Mouse (Mus musculus): ENCODE results near the gene Rnf128. TPM values are rescaled to one million over a fixed set of nuclear protein-coding genes. Genes with fewer than 3 reads are reported as not detected.
"Not testable (repeated sequence)": the region's sequence is repeated elsewhere in the genome, so short reads cannot be mapped to it uniquely, and the experiment has no call there.

Gene Rnf128
- polyA plus RNA-seq, 1 experiment: 0.25 TPM

DNA sequence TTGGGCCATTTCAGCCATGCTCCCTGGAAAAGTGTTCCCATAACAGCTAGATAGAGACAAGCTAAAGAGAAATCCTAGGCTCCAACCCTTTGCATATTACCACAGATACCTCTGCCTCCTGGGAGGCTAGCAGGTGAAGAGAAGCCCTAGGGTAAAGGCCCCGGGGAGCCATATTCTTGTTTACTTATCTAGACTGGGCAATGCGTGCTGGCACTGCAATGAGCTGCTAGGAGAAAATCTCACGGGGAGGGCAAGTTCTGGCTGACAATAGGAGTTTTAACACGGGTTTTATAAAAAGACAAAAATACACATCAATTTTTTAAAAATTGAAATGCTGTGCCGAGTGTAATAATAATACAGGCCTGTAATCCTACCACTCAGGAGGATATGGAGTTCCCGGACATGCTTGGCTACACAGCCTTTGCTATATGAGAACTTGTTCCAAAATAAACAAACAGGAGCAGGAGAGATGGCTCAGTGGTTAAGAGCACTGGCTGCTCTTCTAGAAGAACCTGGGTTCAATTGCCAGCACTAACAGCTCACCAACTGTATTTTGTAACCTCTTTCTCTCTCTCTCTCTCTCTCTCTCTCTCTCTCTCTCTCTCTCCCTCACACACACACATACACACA, 15.6 kb downstream of the Rnf128 start:
- TF ChIP-seq POLR2A (IDR thresholded peaks at IDR 0.05; ENCODE audit: low read depth, low read length) (no peak), CTCF (IDR thresholded peaks at IDR 0.05; ENCODE audit: extremely low read depth, insufficient read depth, insufficient read length, insufficient replicate concordance) (no peak)
- WGBS: 79% methylated on average over 6 of the region's 6 CpGs
- Histone ChIP-seq H3K27me3 (ENCODE audit: control insufficient read depth, insufficient read depth, low read length) (no peaks in the 10 kb centered on the region), H3K4me1 (ENCODE audit: control insufficient read depth, insufficient read depth, insufficient read length) (no peaks in the 10 kb centered on the region), H3K36me3 (ENCODE audit: control insufficient read depth, insufficient read depth, low read length) (no peaks in the 10 kb centered on the region), H3K27ac (ENCODE audit: insufficient read depth, low read length) (no peak overlapping the region), H3K4me3 (ENCODE audit: extremely low read depth, insufficient read depth, insufficient read length) (no peak overlapping the region)
- no peak for DNase-seq (ENCODE audit: low read depth in 1 of 2, low spot score in 2 of 2)

GRCm38 (mm10) chrX:139583616-139584015, 20.5 kb downstream of the Rnf128 start:
- TF ChIP-seq POLR2A (IDR thresholded peaks at IDR 0.05; ENCODE audit: low read depth, low read length): no peak
- no peak for TF ChIP-seq CTCF (IDR thresholded peaks at IDR 0.05; ENCODE audit: extremely low read depth, insufficient read depth, insufficient read length, insufficient replicate concordance)
- Histone ChIP-seq H3K4me3 (ENCODE audit: extremely low read depth, insufficient read depth, insufficient read length) (no peak overlapping the region), H3K36me3 (ENCODE audit: control insufficient read depth, insufficient read depth, low read length) (no peaks in the 10 kb centered on the region), H3K27me3 (ENCODE audit: control insufficient read depth, insufficient read depth, low read length) (no peaks in the 10 kb centered on the region), H3K27ac (ENCODE audit: insufficient read depth, low read length) (no peak overlapping the region), H3K4me1 (ENCODE audit: control insufficient read depth, insufficient read depth, insufficient read length) (no peaks in the 10 kb centered on the region)
- WGBS: 62% methylated on average over 4 of the region's 4 CpGs
- DNase-seq (ENCODE audit: low read depth in 1 of 2, low spot score in 2 of 2): no peak

DNA sequence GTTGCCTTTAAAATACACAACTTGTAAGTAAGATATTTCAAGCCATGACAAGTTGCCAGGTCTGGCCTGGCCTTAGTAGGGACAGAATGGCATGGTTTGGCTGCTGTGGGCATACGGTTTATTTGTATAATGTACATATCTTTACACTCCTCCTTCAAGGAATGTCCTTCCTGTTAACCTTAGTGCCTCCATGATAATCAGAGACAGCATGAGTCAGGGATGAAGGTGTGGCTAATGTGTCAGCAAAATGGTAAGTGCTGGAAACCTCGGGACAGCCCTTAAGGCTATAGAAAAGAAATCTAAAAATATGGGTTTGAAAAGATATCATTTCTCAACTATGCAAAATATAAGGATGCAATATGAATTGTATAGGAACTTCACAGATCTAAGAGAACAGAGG, 23.6 kb downstream of the Rnf128 start:
- 79% methylated on average over 2 of the region's 2 CpGs for WGBS
- DNase-seq (ENCODE audit: low read depth in 1 of 2, low spot score in 2 of 2); H3K27me3 ChIP-seq (ENCODE audit: control insufficient read depth, insufficient read depth, low read length); H3K36me3 ChIP-seq (ENCODE audit: control insufficient read depth, insufficient read depth, low read length); H3K4me1 ChIP-seq (ENCODE audit: control insufficient read depth, insufficient read depth, insufficient read length); H3K27ac ChIP-seq (ENCODE audit: insufficient read depth, low read length); H3K4me3 ChIP-seq (ENCODE audit: extremely low read depth, insufficient read depth, insufficient read length): not testable (repeated sequence)

- WGBS: 84% methylated on average over 6 of the region's 6 CpGs
- no peak for DNase-seq (ENCODE audit: low read depth in 1 of 2, low spot score in 2 of 2)
- TF ChIP-seq POLR2A (IDR thresholded peaks at IDR 0.05; ENCODE audit: low read depth, low read length) (no peak), CTCF (IDR thresholded peaks at IDR 0.05; ENCODE audit: extremely low read depth, insufficient read depth, insufficient read length, insufficient replicate concordance) (no peak)
Measured at GRCm38 (mm10) chrX:139596404-139596803, 33.3 kb downstream of the Rnf128 start.

GRCm38 (mm10) chrX:139610033-139610764, 47.1 kb downstream of the Rnf128 start:
- Histone ChIP-seq H3K27me3 (ENCODE audit: control insufficient read depth, insufficient read depth, low read length) (peaks cover 5% of the 10 kb centered on the region; the same call in 1 of the 2 replicates), H3K36me3 (ENCODE audit: control insufficient read depth, insufficient read depth, low read length) (no peaks in the 10 kb centered on the region), H3K4me3 (ENCODE audit: extremely low read depth, insufficient read depth, insufficient read length) (peak overlapping the region; percentile 61), H3K4me1 (ENCODE audit: control insufficient read depth, insufficient read depth, insufficient read length) (peaks cover 2% of the 10 kb centered on the region), H3K27ac (ENCODE audit: insufficient read depth, low read length) (no peak overlapping the region)
- WGBS: 25% methylated on average over 42 of the region's 44 CpGs
- DNase-seq (ENCODE audit: low read depth in 1 of 2, low spot score in 2 of 2): peak; percentile 9 to 39
- TF ChIP-seq CTCF (IDR thresholded peaks at IDR 0.05; ENCODE audit: extremely low read depth, insufficient read depth, insufficient read length, insufficient replicate concordance) (no peak), POLR2A (IDR thresholded peaks at IDR 0.05; ENCODE audit: low read depth, low read length) (no peak)

More at GRCm38 (mm10) chrX:139596404-139596803, 33.3 kb downstream of the Rnf128 start:
- Histone ChIP-seq H3K27ac (ENCODE audit: insufficient read depth, low read length) (no peak overlapping the region), H3K36me3 (ENCODE audit: control insufficient read depth, insufficient read depth, low read length) (no peaks in the 10 kb centered on the region), H3K27me3 (ENCODE audit: control insufficient read depth, insufficient read depth, low read length) (no peaks in the 10 kb centered on the region), H3K4me3 (ENCODE audit: extremely low read depth, insufficient read depth, insufficient read length) (no peak overlapping the region), H3K4me1 (ENCODE audit: control insufficient read depth, insufficient read depth, insufficient read length) (no peaks in the 10 kb centered on the region)

DNA sequence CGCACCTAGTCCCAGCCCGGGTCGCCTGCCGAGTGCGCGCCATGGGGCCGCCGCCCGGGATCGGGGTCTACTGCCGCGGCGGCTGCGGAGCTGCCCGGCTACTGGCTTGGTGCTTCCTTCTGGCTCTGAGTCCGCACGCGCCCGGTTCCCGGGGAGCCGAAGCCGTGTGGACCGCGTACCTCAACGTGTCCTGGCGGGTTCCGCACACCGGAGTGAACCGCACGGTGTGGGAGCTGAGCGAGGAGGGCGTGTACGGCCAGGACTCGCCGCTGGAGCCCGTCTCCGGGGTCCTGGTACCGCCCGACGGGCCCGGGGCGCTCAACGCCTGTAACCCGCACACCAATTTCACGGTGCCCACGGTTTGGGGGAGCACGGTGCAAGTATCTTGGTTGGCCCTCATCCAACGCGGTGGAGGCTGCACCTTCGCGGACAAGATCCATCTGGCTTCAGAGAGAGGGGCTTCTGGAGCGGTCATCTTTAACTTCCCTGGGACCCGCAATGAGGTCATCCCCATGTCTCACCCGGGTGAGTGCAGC, 47.7 kb downstream of the Rnf128 start:
- no peak overlapping the region for H3K27ac ChIP-seq (ENCODE audit: insufficient read depth, low read length)
- H3K4me3 ChIP-seq (ENCODE audit: extremely low read depth, insufficient read depth, insufficient read length): peak overlapping the region; percentile 61; the same call in 1 of the 2 replicates
- peaks cover 2% of the 10 kb centered on the region for H3K4me1 ChIP-seq (ENCODE audit: control insufficient read depth, insufficient read depth, insufficient read length)
- TF ChIP-seq POLR2A (IDR thresholded peaks at IDR 0.05; ENCODE audit: low read depth, low read length): no peak
- no peak for TF ChIP-seq CTCF (IDR thresholded peaks at IDR 0.05; ENCODE audit: extremely low read depth, insufficient read depth, insufficient read length, insufficient replicate concordance)
- H3K36me3 ChIP-seq (ENCODE audit: control insufficient read depth, insufficient read depth, low read length): no peaks in the 10 kb centered on the region
- H3K27me3 ChIP-seq (ENCODE audit: control insufficient read depth, insufficient read depth, low read length): peaks cover 5% of the 10 kb centered on the region; the same call in 1 of the 2 replicates
- DNase-seq (ENCODE audit: low read depth in 1 of 2, low spot score in 2 of 2): no peak
- WGBS: 39% methylated on average over 42 of the region's 54 CpGs

DNA sequence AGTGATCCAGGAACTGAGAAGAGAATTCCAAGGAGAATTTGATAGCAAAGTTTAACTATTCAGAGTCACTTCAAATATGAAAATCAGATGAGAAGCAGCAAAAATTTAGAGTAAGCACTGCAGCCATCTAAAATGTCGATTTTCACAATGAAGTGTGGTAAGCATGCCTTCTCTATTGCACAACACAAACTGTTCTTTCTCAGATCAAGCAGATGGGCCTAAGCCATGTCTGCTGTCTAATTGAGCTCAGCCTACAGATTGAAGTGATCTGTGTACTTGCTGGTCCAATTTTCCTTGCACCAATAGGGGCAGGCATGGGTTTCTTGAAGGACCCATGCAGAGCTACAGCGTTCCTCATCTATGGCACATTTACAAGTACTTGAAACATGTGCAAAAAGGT, 51.6 kb downstream of the Rnf128 start:
- TF ChIP-seq POLR2A (IDR thresholded peaks at IDR 0.05; ENCODE audit: low read depth, low read length) (no peak), CTCF (IDR thresholded peaks at IDR 0.05; ENCODE audit: extremely low read depth, insufficient read depth, insufficient read length, insufficient replicate concordance) (no peak)
- Histone ChIP-seq H3K27ac (ENCODE audit: insufficient read depth, low read length) (no peak overlapping the region), H3K36me3 (ENCODE audit: control insufficient read depth, insufficient read depth, low read length) (no peaks in the 10 kb centered on the region), H3K4me1 (ENCODE audit: control insufficient read depth, insufficient read depth, insufficient read length) (peaks cover 2% of the 10 kb centered on the region), H3K27me3 (ENCODE audit: control insufficient read depth, insufficient read depth, low read length) (peaks cover 5% of the 10 kb centered on the region; the same call in 1 of the 2 replicates), H3K4me3 (ENCODE audit: extremely low read depth, insufficient read depth, insufficient read length) (no peak overlapping the region)
- 86% methylated on average over 2 of the region's 2 CpGs for WGBS
- DNase-seq (ENCODE audit: low read depth in 1 of 2, low spot score in 2 of 2): no peak
